Mouse (Mus musculus) hindlimb bud, embryonic 11.5 days (tissue): ENCODE measurements around the gene Serpinb9d.
"Not testable (repeated sequence)": the region's sequence is repeated elsewhere in the genome, so short reads cannot be mapped to it uniquely, and the experiment has no call there.

Experiments
- DNase-seq: peaks from one replicate; pipeline ENCODE4 v3.0.0-alpha.2; 2012; ENCODE audit warnings: low read depth, low spot score; ENCODE audit errors: extremely low spot score

Gene Serpinb9d

GRCm38 (mm10) chr13:33192659-33193058 is at the start of gene Serpinb9d:
Serpinb9d (plus strand) TSS chr13:33192959.
- no peak for DNase-seq

GRCm38 (mm10) chr13:33159642-33160041 is 33.1 kb upstream of the Serpinb9d start, which contains the start of gene Serpinb9c:
Serpinb9c (minus strand) TSS chr13:33159742.
- no peak for DNase-seq

- not testable (repeated sequence) for DNase-seq
Measured at GRCm38 (mm10) chr13:33190486-33190885, 2.3 kb upstream of the Serpinb9d start.

- no peak for DNase-seq
Measured at GRCm38 (mm10) chr13:33199740-33200139, 7.0 kb downstream of the Serpinb9d start.

GRCm38 (mm10) chr13:33249312-33249711 is 56.6 kb downstream of the Serpinb9d start, which contains the start of gene Serpinb9e:
Serpinb9e (plus strand) TSS chr13:33249612.
- not testable (repeated sequence) for DNase-seq
